Mouse (Mus musculus) E14TG2a.4 (cell line): Measurements from ENCODE around the gene Tsacc.
A peak's percentile ranks its signal among the peaks of the same experiment; 100 is the strongest.

ENCODE experiments used
- H3K27me3 ChIP-seq: 2 replicates; pipeline ENCODE4 v1.6.1; 2014; ENCODE audit warnings: low read length, control low read depth; ENCODE audit not compliant: insufficient read depth
- H3K36me3 ChIP-seq: 2 replicates; pipeline ENCODE4 v1.6.1; 2014; ENCODE audit warnings: low read length, control low read depth; ENCODE audit not compliant: insufficient read depth
- H3K4me1 ChIP-seq: replicated peaks from 2 replicates; pipeline ENCODE4 v1.6.1; 2014; ENCODE audit warnings: low read depth, low read length, control low read depth
- H3K4me3 ChIP-seq: replicated peaks from 2 replicates; pipeline ENCODE4 v1.5.1; 2014; ENCODE audit warnings: mild to moderate bottlenecking, low read length
- H3K9me3 ChIP-seq: 2 replicates; pipeline ENCODE4 v1.6.1; 2014; ENCODE audit warnings: low read length, control low read depth
- CTCF ChIP-seq: conservative IDR thresholded peaks from 2 replicates; pipeline ENCODE4 v1.5.1; 2014; ENCODE audit warnings: low read length
- NANOG ChIP-seq: IDR thresholded peaks from 2 replicates; pipeline ENCODE4 v1.6.1; 2014; ENCODE audit warnings: borderline replicate concordance, low read length, mixed read lengths
- POU5F1 ChIP-seq: IDR thresholded peaks from 2 replicates; pipeline ENCODE4 v1.6.1; 2014; ENCODE audit warnings: low read length, borderline replicate concordance

The Tsacc gene

GRCm38 (mm10) chr3:88296561-88297318, at the start of gene Tsacc, which contains the start of gene Cct3:
TSS of gene Tsacc (minus strand) at chr3:88296999.
TSS of gene Cct3 (plus strand) at chr3:88297116.
- Histone ChIP-seq H3K4me1 (peaks cover 67% of the 10 kb centered on the region), H3K27me3 (no peaks in the 10 kb centered on the region), H3K36me3 (peaks cover 53% of the 10 kb centered on the region), H3K4me3 (peak within 1 kb of the TSS; percentile 98), H3K9me3 (no peaks in the 10 kb centered on the region)
- TF ChIP-seq NANOG (no peak), CTCF (no peak), POU5F1 (no peak)

- Histone ChIP-seq H3K4me3 (no peak overlapping the region; the same call in 1 of the 2 replicates), H3K27me3 (no peaks in the 10 kb centered on the region), H3K9me3 (no peaks in the 10 kb centered on the region), H3K36me3 (peaks cover 68% of the 10 kb centered on the region), H3K4me1 (peaks cover 58% of the 10 kb centered on the region)
- TF ChIP-seq NANOG (no peak), CTCF (no peak), POU5F1 (no peak)
These were observed 42.2 kb upstream of the Tsacc start for GRCm38 (mm10) chr3:88339006-88339405.

GRCm38 (mm10) chr3:88338316-88338715, 41.5 kb upstream of the Tsacc start:
- Histone ChIP-seq H3K4me1 (peaks cover 65% of the 10 kb centered on the region), H3K9me3 (no peaks in the 10 kb centered on the region), H3K36me3 (peaks cover 61% of the 10 kb centered on the region), H3K27me3 (no peaks in the 10 kb centered on the region), H3K4me3 (0 out of 2 replicates have a peak overlapping the region, but pooled peaks have one; percentile 93)
- no peak for TF ChIP-seq NANOG

GRCm38 (mm10) chr3:88337367-88338020, 40.7 kb upstream of the Tsacc start:
- H3K9me3 ChIP-seq: no peaks in the 10 kb centered on the region
- peaks cover 53% of the 10 kb centered on the region for H3K36me3 ChIP-seq
- H3K4me1 ChIP-seq: peaks cover 73% of the 10 kb centered on the region
- H3K27me3 ChIP-seq: peaks cover 8% of the 10 kb centered on the region
- no peak for TF ChIP-seq POU5F1
- no peak for TF ChIP-seq NANOG
- H3K4me3 ChIP-seq: peak overlapping the region; percentile 93

GRCm38 (mm10) chr3:88336058-88337013, 39.5 kb upstream of the Tsacc start, which contains the start of the genes Tmem79 and Smg5:
TSS of gene Tmem79 (minus strand) at chr3:88336148.
TSS of gene Smg5 (plus strand) at chr3:88336260.
- TF ChIP-seq NANOG: peak; percentile 40; the same call in 1 of the 2 replicates
- no peak for TF ChIP-seq POU5F1
- TF ChIP-seq CTCF: no peak

GRCm38 (mm10) chr3:88335436-88336053, 38.7 kb upstream of the Tsacc start:
- peaks cover 68% of the 10 kb centered on the region for H3K4me1 ChIP-seq
- H3K36me3 ChIP-seq: peaks cover 37% of the 10 kb centered on the region
- H3K27me3 ChIP-seq: peaks cover 14% of the 10 kb centered on the region
- no peaks in the 10 kb centered on the region for H3K9me3 ChIP-seq
- peak overlapping the region; percentile 93 for H3K4me3 ChIP-seq
- no peak for TF ChIP-seq POU5F1
- no peak for TF ChIP-seq CTCF
- no peak for TF ChIP-seq NANOG

More at GRCm38 (mm10) chr3:88336058-88337013, 39.5 kb upstream of the Tsacc start, which contains the start of the genes Tmem79 and Smg5:
- peak within 1 kb of the TSS; percentile 93 for H3K4me3 ChIP-seq
- H3K36me3 ChIP-seq: peaks cover 41% of the 10 kb centered on the region
- peaks cover 71% of the 10 kb centered on the region for H3K4me1 ChIP-seq
- H3K9me3 ChIP-seq: no peaks in the 10 kb centered on the region
- peaks cover 14% of the 10 kb centered on the region for H3K27me3 ChIP-seq

- no peak for TF ChIP-seq CTCF
- no peak for TF ChIP-seq POU5F1
- TF ChIP-seq NANOG: no peak
- no peaks in the 10 kb centered on the region for H3K9me3 ChIP-seq
- peak overlapping the region; percentile 93 for H3K4me3 ChIP-seq
- peaks cover 14% of the 10 kb centered on the region for H3K27me3 ChIP-seq
- H3K4me1 ChIP-seq: peaks cover 70% of the 10 kb centered on the region
- peaks cover 38% of the 10 kb centered on the region for H3K36me3 ChIP-seq
These were observed 38.2 kb upstream of the Tsacc start for GRCm38 (mm10) chr3:88334902-88335435.
